In the genomic region with DNA sequence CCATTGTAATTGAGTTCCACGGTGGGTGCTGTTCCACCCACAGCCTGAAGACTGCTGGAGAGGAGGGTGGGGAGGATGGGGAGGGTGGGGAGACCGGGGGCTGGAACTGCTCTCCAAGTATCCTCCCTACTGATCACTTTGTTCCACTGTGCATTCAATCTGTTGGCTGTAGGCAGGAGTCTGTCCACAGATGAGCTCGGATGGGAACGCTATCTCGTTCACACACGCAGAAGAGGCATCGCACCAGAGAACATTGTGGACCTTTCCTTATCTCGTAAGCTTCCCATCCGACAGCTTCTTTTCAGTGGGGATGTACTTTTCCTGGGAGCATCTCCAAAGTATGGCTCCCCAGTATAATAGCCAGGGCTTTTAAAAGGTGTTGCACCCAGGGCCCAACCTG, we compare ENCODE assay signal across 41 mouse cellular contexts. TPM values are rescaled to one million over a fixed set of nuclear protein-coding genes. Genes with fewer than 3 reads are reported as not detected.
"Had no signal": no experiment of that assay in that cellular context is flagged by ENCODE, and none has a peak within 500 bp of the region (broad histone marks: within the 10 kb centered on the region; RNA-seq: fewer than 3 reads in every experiment).

No protein-coding gene starts in this region.

- H3K4me2 ChIP-seq: heart, embryonic 12.5 days; heart, embryonic 13.5 days; heart, embryonic 15.5 days; hindbrain, embryonic 12.5 days; hindbrain, embryonic 13.5 days; hindbrain, embryonic 14.5 days; hindbrain, embryonic 15.5 days; intestine, embryonic 15.5 days; kidney, embryonic 15.5 days had no signal

- H3K9ac ChIP-seq: heart, embryonic 12.5 days; heart, embryonic 15.5 days; hindbrain, embryonic 12.5 days; hindbrain, embryonic 13.5 days; hindbrain, embryonic 14.5 days; hindbrain, embryonic 15.5 days; intestine, embryonic 15.5 days; kidney, embryonic 15.5 days had no signal

- H3K36me3 ChIP-seq: heart, embryonic 10.5 days; heart, embryonic 12.5 days; heart, embryonic 13.5 days; heart, embryonic 15.5 days; hindbrain, embryonic 10.5 days; hindbrain, embryonic 12.5 days; hindbrain, embryonic 13.5 days; hindbrain, embryonic 15.5 days; intestine, embryonic 15.5 days; kidney, embryonic 15.5 days had no signal

- H3K27me3 ChIP-seq: heart, embryonic 15.5 days; hindbrain, embryonic 12.5 days; hindbrain, embryonic 13.5 days; hindbrain, embryonic 15.5 days; intestine, embryonic 15.5 days; kidney, embryonic 15.5 days had no signal

- H3K9me3 ChIP-seq: heart, embryonic 10.5 days; heart, embryonic 12.5 days; heart, embryonic 13.5 days; heart, embryonic 15.5 days; hindbrain, embryonic 10.5 days; hindbrain, embryonic 12.5 days; hindbrain, embryonic 13.5 days; hindbrain, embryonic 15.5 days; intestine, embryonic 15.5 days; kidney, embryonic 15.5 days had no signal

- H3K27ac ChIP-seq: heart, embryonic 10.5 days; heart, embryonic 13.5 days; heart, embryonic 15.5 days; hindbrain, embryonic 10.5 days; hindbrain, embryonic 12.5 days; hindbrain, embryonic 13.5 days; hindbrain, embryonic 14.5 days; hindbrain, embryonic 15.5 days; hindbrain, postnatal 0 days; intestine, embryonic 15.5 days; kidney, embryonic 15.5 days; kidney, postnatal 0 days; layer of hippocampus, adult 2 months had no signal

- ATAC-seq: hindbrain, embryonic 16.5 days; hindbrain, postnatal 0 days; inflammation-experienced regulatory T-cells, adult 6 months; intestine, embryonic 15.5 days; intestine, embryonic 16.5 days; intestine, postnatal 0 days had no signal

- H3K4me1 ChIP-seq: heart, embryonic 10.5 days; heart, embryonic 12.5 days; heart, embryonic 13.5 days; heart, embryonic 15.5 days; hindbrain, embryonic 12.5 days; hindbrain, embryonic 13.5 days; hindbrain, embryonic 15.5 days; intestine, embryonic 15.5 days; kidney, embryonic 15.5 days had no signal

- DNase-seq: heart, postnatal 10 days; heart, postnatal 14 days; heart, postnatal 36 days; heart, postnatal 4 days; kidney, adult 11 months; kidney, adult 18-20 months; kidney, adult 2 months; kidney, adult 8-10 months; kidney, adult 9 months; kidney, postnatal 10 days; kidney, postnatal 14 days; kidney, postnatal 25 days; kidney, postnatal 36 days; layer of hippocampus, adult 9-11 months; layer of hippocampus, postnatal 36 days had no signal

- H3K4me3 ChIP-seq: heart, embryonic 10.5 days; heart, embryonic 12.5 days; heart, embryonic 13.5 days; heart, embryonic 15.5 days; hindbrain, embryonic 10.5 days; hindbrain, embryonic 12.5 days; hindbrain, embryonic 13.5 days; hindbrain, embryonic 15.5 days; intestine, embryonic 15.5 days; kidney, embryonic 15.5 days; layer of hippocampus, adult 2 months had no signal

RNA-seq across cellular contexts. Expression of a gene that starts 2.3 kb away (rescaled TPM):
- polyA plus RNA-seq: heart, embryonic 10.5 days; heart, embryonic 12.5 days; heart, embryonic 13.5 days; heart, embryonic 14.5 days; heart, embryonic 15.5 days; heart, embryonic 16.5 days; heart, postnatal 0 days; hindbrain, embryonic 10.5 days; hindbrain, embryonic 11.5 days; hindbrain, embryonic 12.5 days; hindbrain, embryonic 13.5 days; hindbrain, embryonic 14.5 days; hindbrain, embryonic 15.5 days; hindbrain, embryonic 16.5 days; hindbrain, postnatal 0 days; inflammation-experienced regulatory T-cells, adult 6 months; intestine, embryonic 14.5 days; intestine, embryonic 15.5 days; intestine, embryonic 16.5 days; intestine, postnatal 0 days; kidney, adult 2 months; kidney, embryonic 14.5 days; kidney, embryonic 15.5 days; kidney, embryonic 16.5 days; kidney, postnatal 0 days; large intestine, adult 2 months had no signal

RNA-seq across cellular contexts. Expression of a gene that starts 3.0 kb away (rescaled TPM):
- polyA plus RNA-seq: heart, embryonic 10.5 days; heart, embryonic 12.5 days; heart, embryonic 13.5 days; heart, embryonic 14.5 days; heart, embryonic 15.5 days; heart, postnatal 0 days; hindbrain, embryonic 10.5 days; hindbrain, embryonic 11.5 days; hindbrain, embryonic 12.5 days; hindbrain, embryonic 13.5 days; hindbrain, embryonic 14.5 days; hindbrain, embryonic 15.5 days; hindbrain, embryonic 16.5 days; hindbrain, postnatal 0 days; inflammation-experienced regulatory T-cells, adult 6 months; intestine, embryonic 14.5 days; intestine, embryonic 15.5 days; intestine, embryonic 16.5 days; intestine, postnatal 0 days; kidney, adult 2 months; kidney, embryonic 14.5 days; kidney, embryonic 15.5 days; kidney, embryonic 16.5 days; kidney, postnatal 0 days; large intestine, adult 2 months had no signal

RNA-seq across cellular contexts. Expression of a gene that starts 13.7 kb away (rescaled TPM):
- polyA plus RNA-seq: heart, embryonic 10.5 days; heart, embryonic 12.5 days; heart, embryonic 13.5 days; heart, embryonic 14.5 days; heart, embryonic 15.5 days; heart, embryonic 16.5 days; heart, postnatal 0 days; hindbrain, embryonic 10.5 days; hindbrain, embryonic 11.5 days; hindbrain, embryonic 12.5 days; hindbrain, embryonic 13.5 days; hindbrain, embryonic 14.5 days; hindbrain, embryonic 15.5 days; hindbrain, embryonic 16.5 days; hindbrain, postnatal 0 days; inflammation-experienced regulatory T-cells, adult 6 months; intestine, embryonic 14.5 days; intestine, embryonic 15.5 days; intestine, embryonic 16.5 days; intestine, postnatal 0 days; kidney, adult 2 months; kidney, embryonic 15.5 days; kidney, embryonic 16.5 days; kidney, postnatal 0 days; large intestine, adult 2 months had no signal

RNA-seq across cellular contexts. Expression of a gene that starts 36.6 kb away (rescaled TPM):
- polyA plus RNA-seq: heart, embryonic 10.5 days; heart, embryonic 12.5 days; heart, embryonic 13.5 days; heart, embryonic 14.5 days; heart, embryonic 15.5 days; heart, embryonic 16.5 days; heart, postnatal 0 days; hindbrain, embryonic 10.5 days; hindbrain, embryonic 11.5 days; hindbrain, embryonic 12.5 days; hindbrain, embryonic 13.5 days; hindbrain, embryonic 14.5 days; hindbrain, embryonic 15.5 days; hindbrain, embryonic 16.5 days; hindbrain, postnatal 0 days; inflammation-experienced regulatory T-cells, adult 6 months; intestine, embryonic 14.5 days; intestine, embryonic 15.5 days; intestine, embryonic 16.5 days; intestine, postnatal 0 days; kidney, adult 2 months; kidney, embryonic 14.5 days; kidney, embryonic 15.5 days; kidney, embryonic 16.5 days; kidney, postnatal 0 days; large intestine, adult 2 months had no signal

RNA-seq across cellular contexts. Expression of a gene that starts 42.3 kb away (rescaled TPM):
- polyA plus RNA-seq: heart, embryonic 10.5 days; heart, embryonic 12.5 days; heart, embryonic 13.5 days; heart, embryonic 14.5 days; heart, embryonic 15.5 days; heart, embryonic 16.5 days; heart, postnatal 0 days; hindbrain, embryonic 10.5 days; hindbrain, embryonic 11.5 days; hindbrain, embryonic 12.5 days; hindbrain, embryonic 13.5 days; hindbrain, embryonic 14.5 days; hindbrain, embryonic 15.5 days; hindbrain, embryonic 16.5 days; hindbrain, postnatal 0 days; inflammation-experienced regulatory T-cells, adult 6 months; intestine, embryonic 14.5 days; intestine, embryonic 15.5 days; intestine, embryonic 16.5 days; intestine, postnatal 0 days; kidney, adult 2 months; kidney, embryonic 14.5 days; kidney, embryonic 15.5 days; kidney, embryonic 16.5 days; kidney, postnatal 0 days; large intestine, adult 2 months had no signal
